Mouse (Mus musculus): ENCODE results near the gene Pam16.

DNA sequence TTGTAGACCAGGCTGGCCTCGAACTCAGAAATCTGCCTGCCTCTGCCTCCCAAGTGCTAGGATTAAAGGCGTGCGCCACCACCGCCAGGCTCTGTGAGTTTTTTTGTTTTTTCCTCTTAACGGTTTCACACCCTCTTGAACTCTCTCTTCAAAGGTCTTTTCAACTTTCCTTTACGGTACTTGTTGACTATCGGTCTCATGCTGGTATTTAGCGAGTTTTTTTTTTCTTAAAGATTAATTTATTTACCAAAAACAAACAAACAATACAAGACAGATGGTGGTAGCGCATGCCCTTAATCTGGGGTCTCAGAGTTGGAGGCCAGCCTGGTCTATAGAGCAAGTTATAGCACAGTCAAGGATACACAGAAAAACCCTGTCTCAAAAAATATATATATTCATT is 34.6 kb downstream of the Pam16 start:
- TF ChIP-seq CTCF (conservative IDR thresholded peaks at IDR 0.05; ENCODE audit: low read length) (no peak), NANOG (IDR thresholded peaks at IDR 0.05; ENCODE audit: borderline replicate concordance, low read length) (no peak), POU5F1 (IDR thresholded peaks at IDR 0.05; ENCODE audit: borderline replicate concordance, low read length) (no peak)
